Mouse (Mus musculus) kidney, postnatal 0 days (tissue): Measurements from ENCODE around the gene Cfap36. TPM values are rescaled to one million over a fixed set of nuclear protein-coding genes. Genes with fewer than 3 reads are reported as not detected.

Experiments used
- ATAC-seq: fragments of 200-750 bp; cut with Nextera tagmentation; replicated peaks from 2 replicates; pipeline ENCODE4 v1.8.0; 2017; ENCODE audit warnings: low read depth, moderate number of reproducible peaks, moderate TSS enrichment, moderate library complexity; ENCODE audit not compliant: low FRiP score
- DNase-seq: peaks from one replicate; pipeline ENCODE4 v3.0.0-alpha.2; 2016; ENCODE audit warnings: low spot score
- H3K27ac ChIP-seq: fragments of 300-500 bp; sonication (generic); 2 replicates; pipeline ENCODE4 v1.5.1; 2014; ENCODE audit warnings: mild to moderate bottlenecking
- H3K27me3 ChIP-seq: fragments of 300-500 bp; sonication (generic); 2 replicates; pipeline ENCODE4 v1.6.1; 2014; ENCODE audit warnings: low read length, mixed read lengths; ENCODE audit not compliant: insufficient read depth
- H3K36me3 ChIP-seq: fragments of 300-500 bp; sonication (generic); 2 replicates; pipeline ENCODE4 v1.6.1; 2014; ENCODE audit warnings: low read length, mixed read lengths; ENCODE audit not compliant: insufficient read depth
- H3K4me1 ChIP-seq: fragments of 300-500 bp; sonication (generic); replicated peaks from 2 replicates; pipeline ENCODE4 v1.6.1; 2014; ENCODE audit warnings: antibody characterized with exemption, low read length, mixed read lengths; ENCODE audit not compliant: insufficient read depth
- H3K4me2 ChIP-seq: fragments of 300-500 bp; sonication (generic); 2 replicates; pipeline ENCODE4 v1.6.1; 2014; ENCODE audit warnings: mild to moderate bottlenecking, low read length, moderate library complexity, mixed read lengths
- H3K4me3 ChIP-seq: fragments of 300-500 bp; sonication (generic); replicated peaks from 2 replicates; pipeline ENCODE4 v1.5.1; 2014; ENCODE audit warnings: low read depth, low read length
- H3K9ac ChIP-seq: fragments of 300-500 bp; sonication (generic); 2 replicates; pipeline ENCODE4 v1.6.1; 2014; ENCODE audit warnings: low read depth, low read length
- H3K9me3 ChIP-seq: fragments of 300-500 bp; sonication (generic); replicated peaks from 2 replicates; pipeline ENCODE4 v1.6.1; 2016; ENCODE audit warnings: low read length, inconsistent platforms, mixed read lengths
- CTCF ChIP-seq: IDR thresholded peaks from 2 replicates; pipeline ENCODE4 v1.5.1; 2016; ENCODE audit warnings: antibody characterized with exemption, low read depth, mild to moderate bottlenecking, moderate library complexity
- WGBS: fragments of 180-500 bp; shearing (Covaris S2); extraction: QIAGEN DNeasy Blood & Tissue Kit; methylation state at CpG from one replicate; pipeline ENCODE4 v1.1.7; 2014; 5-methylcytosine and 5-hydroxymethylcytosine counted together
- polyA plus RNA-seq: library from polyadenylated mRNA; unstranded; fragments of >200 nt; fragmentation: Nextera tagmentation; extraction: Ambion mirVana; gene quantifications from 2 replicates; pipeline ENCODE4 v1.2.1, GENCODE M21; 2015

Cfap36 gene
- 70.0 and 74.4 TPM in 2 replicates for polyA plus RNA-seq

- peak; percentile 100 for ATAC-seq
- Histone ChIP-seq H3K27me3 (no peaks in the 10 kb centered on the region), H3K36me3 (peaks cover 6% of the 10 kb centered on the region)
Measured at GRCm38 (mm10) chr11:29246883-29247650, at the start of gene Cfap36. Gene Cfap36 (minus strand): TSS chr11:29247409.

DNA sequence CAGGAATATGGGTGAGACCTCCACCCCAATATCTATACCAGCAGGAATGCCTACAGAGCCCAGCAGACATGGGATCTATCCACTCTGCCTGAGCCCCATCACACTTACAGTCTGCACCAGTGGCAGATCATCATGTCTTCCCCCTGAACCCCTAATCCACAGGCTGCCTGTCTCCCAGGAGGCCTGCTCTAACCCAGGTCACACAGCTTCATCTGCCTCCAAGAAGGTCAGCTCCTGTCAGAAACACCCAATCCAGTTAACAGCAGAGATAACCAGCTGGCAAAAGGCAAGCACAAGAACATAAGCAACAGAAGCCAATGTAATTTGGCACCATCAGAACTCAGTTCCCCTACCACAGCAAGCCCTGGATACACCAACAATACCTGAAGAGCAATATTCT lies 40.1 kb upstream of the Cfap36 start:
- no peak for ATAC-seq
- H3K9me3 ChIP-seq, result no peaks in the 10 kb centered on the region
- TF ChIP-seq CTCF, result no peak
- H3K27me3 ChIP-seq, result no peaks in the 10 kb centered on the region
- no peak for DNase-seq
- no peaks in the 10 kb centered on the region for H3K4me1 ChIP-seq
- H3K4me2 ChIP-seq, result no peak overlapping the region
- no peak overlapping the region for H3K27ac ChIP-seq
- H3K36me3 ChIP-seq, result no peaks in the 10 kb centered on the region
- no peak overlapping the region for H3K4me3 ChIP-seq
- no peak overlapping the region for H3K9ac ChIP-seq

More at GRCm38 (mm10) chr11:29246883-29247650, at the start of gene Cfap36:
- Histone ChIP-seq H3K4me1 (0 out of 2 replicates have a peak, but pooled peaks cover 2% of the 10 kb centered on the region), H3K9ac (peak within 1 kb of the TSS; percentile 75), H3K4me3 (peak within 1 kb of the TSS; percentile 93), H3K4me2 (peak within 1 kb of the TSS; percentile 70), H3K9me3 (no peaks in the 10 kb centered on the region), H3K27ac (peak within 1 kb of the TSS; percentile 71)
- under 1% methylated on average over 53 of the region's 53 CpGs for WGBS
- TF ChIP-seq CTCF, result no peak
- peak; percentile 100 for DNase-seq

GRCm38 (mm10) chr11:29286040-29286439 lies 38.8 kb upstream of the Cfap36 start:
- no peak overlapping the region for H3K4me2 ChIP-seq
- no peaks in the 10 kb centered on the region for H3K27me3 ChIP-seq
- ATAC-seq (no peak), DNase-seq (no peak)
- no peak overlapping the region for H3K4me3 ChIP-seq
- no peaks in the 10 kb centered on the region for H3K36me3 ChIP-seq
- TF ChIP-seq CTCF, result no peak
- H3K27ac ChIP-seq, result no peak overlapping the region
- H3K9me3 ChIP-seq, result no peaks in the 10 kb centered on the region
- H3K4me1 ChIP-seq, result no peaks in the 10 kb centered on the region
- no peak overlapping the region for H3K9ac ChIP-seq

- no peak overlapping the region for H3K27ac ChIP-seq
- no peak overlapping the region for H3K4me2 ChIP-seq
- no peaks in the 10 kb centered on the region for H3K4me1 ChIP-seq
- no peaks in the 10 kb centered on the region for H3K27me3 ChIP-seq
- no peak for TF ChIP-seq CTCF
- no peaks in the 10 kb centered on the region for H3K36me3 ChIP-seq
- H3K9ac ChIP-seq, result no peak overlapping the region
- H3K9me3 ChIP-seq, result no peaks in the 10 kb centered on the region
- 79% methylated on average over 3 of the region's 3 CpGs for WGBS
- no peak overlapping the region for H3K4me3 ChIP-seq
- DNase-seq, result no peak
- no peak for ATAC-seq
Measured at GRCm38 (mm10) chr11:29274758-29275157, 27.5 kb upstream of the Cfap36 start.

- DNase-seq (peak; percentile 65), ATAC-seq (no peak)
- peak; percentile 85 for TF ChIP-seq CTCF
- no peak overlapping the region for H3K4me2 ChIP-seq
- WGBS, result 30% methylated on average over 3 of the region's 3 CpGs
- no peak overlapping the region for H3K4me3 ChIP-seq
- no peaks in the 10 kb centered on the region for H3K36me3 ChIP-seq
- no peak overlapping the region for H3K27ac ChIP-seq
- H3K27me3 ChIP-seq, result no peaks in the 10 kb centered on the region
- H3K9ac ChIP-seq, result no peak overlapping the region
- no peaks in the 10 kb centered on the region for H3K4me1 ChIP-seq
- H3K9me3 ChIP-seq, result no peaks in the 10 kb centered on the region
Measured at GRCm38 (mm10) chr11:29267824-29268223, 20.6 kb upstream of the Cfap36 start.

- Histone ChIP-seq H3K27me3 (no peaks in the 10 kb centered on the region), H3K9me3 (no peaks in the 10 kb centered on the region), H3K4me3 (no peak overlapping the region), H3K36me3 (no peaks in the 10 kb centered on the region), H3K4me2 (no peak overlapping the region), H3K4me1 (no peaks in the 10 kb centered on the region), H3K27ac (no peak overlapping the region), H3K9ac (no peak overlapping the region)
- DNase-seq, result no peak
- TF ChIP-seq CTCF, result no peak
- no peak for ATAC-seq
- 77% methylated on average over 1 of the region's 1 CpGs for WGBS
Measured at GRCm38 (mm10) chr11:29254643-29255042, 7.4 kb upstream of the Cfap36 start.
